Mouse (Mus musculus) liver, adult 2 months (tissue): ENCODE results near the gene Pole.

Source experiments
- CTCF ChIP-seq: fragments of 200-500 bp; IDR thresholded peaks from 2 replicates; pipeline ENCODE4 v1.5.1; 2011; ENCODE audit warnings: low read depth, low read length, control low read depth
- POLR2A ChIP-seq: fragments of 200-500 bp; IDR thresholded peaks from 2 replicates; pipeline ENCODE4 v1.6.1; 2011; ENCODE audit warnings: low read length, control low read depth; ENCODE audit not compliant: insufficient read depth; ENCODE audit errors: extremely low read depth

- TF ChIP-seq CTCF: no peak
- TF ChIP-seq POLR2A: no peak
Measured at GRCm38 (mm10) chr5:110313127-110313526, 27.0 kb downstream of the Pole start.
